Mouse (Mus musculus): ENCODE results near the gene Bloc1s1.
A peak's percentile ranks its signal among the peaks of the same experiment; 100 is the strongest.

The Bloc1s1 gene

DNA sequence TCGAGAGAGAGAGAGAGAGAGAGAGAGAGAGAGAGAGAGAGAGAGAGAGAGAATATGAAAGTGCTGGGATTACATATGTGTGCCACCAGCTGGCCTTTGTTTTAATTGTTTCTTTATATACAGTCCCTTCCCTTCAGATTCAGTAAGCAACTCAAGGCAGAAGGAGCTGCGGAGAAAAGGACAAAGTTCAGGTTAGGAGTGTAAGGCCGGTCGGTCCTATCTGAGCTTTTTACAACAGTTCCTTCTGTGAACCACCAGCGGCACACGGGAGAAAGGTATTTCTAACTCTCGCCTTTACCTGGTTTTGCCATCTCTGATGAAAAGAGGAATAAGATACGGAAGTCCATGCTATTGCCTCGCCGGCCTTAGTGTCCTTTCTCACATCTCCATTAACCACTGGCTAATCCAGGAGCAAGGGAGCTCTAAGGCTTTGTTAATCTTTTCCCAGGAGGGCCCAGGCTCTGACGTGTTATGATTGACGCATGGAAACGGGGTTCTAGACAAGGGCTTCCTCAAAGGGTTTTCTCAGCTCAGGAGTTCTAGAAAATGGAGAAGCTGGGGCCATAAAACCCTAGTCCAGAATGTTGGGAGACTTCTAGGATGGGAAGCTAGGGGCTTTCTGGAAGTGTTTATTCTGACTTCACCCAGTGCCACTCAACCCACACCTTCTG, 14.9 kb downstream of the Bloc1s1 start:
- DNase-seq (ENCODE audit: extremely low spot score): no peak

DNA sequence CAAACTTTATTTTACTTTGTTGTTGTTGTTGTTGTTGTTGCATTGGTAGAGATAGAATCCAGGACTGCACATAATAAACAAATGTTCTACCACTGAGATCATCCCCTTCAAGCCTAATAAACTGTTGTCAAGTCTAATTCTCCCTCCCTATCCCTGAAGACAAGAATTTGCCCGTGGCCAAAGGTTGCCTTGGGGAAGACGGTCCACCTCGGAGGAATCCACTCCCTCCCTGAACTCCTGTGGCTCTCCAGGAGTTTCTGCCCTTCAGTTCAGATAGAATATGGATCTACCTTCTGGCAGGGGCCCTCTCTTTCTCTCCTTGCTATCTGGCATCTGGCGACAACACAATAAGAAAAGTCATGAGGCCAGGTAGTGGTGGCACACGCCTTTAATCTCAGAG, 19.0 kb downstream of the Bloc1s1 start:
- no peak for DNase-seq (ENCODE audit: extremely low spot score)

DNA sequence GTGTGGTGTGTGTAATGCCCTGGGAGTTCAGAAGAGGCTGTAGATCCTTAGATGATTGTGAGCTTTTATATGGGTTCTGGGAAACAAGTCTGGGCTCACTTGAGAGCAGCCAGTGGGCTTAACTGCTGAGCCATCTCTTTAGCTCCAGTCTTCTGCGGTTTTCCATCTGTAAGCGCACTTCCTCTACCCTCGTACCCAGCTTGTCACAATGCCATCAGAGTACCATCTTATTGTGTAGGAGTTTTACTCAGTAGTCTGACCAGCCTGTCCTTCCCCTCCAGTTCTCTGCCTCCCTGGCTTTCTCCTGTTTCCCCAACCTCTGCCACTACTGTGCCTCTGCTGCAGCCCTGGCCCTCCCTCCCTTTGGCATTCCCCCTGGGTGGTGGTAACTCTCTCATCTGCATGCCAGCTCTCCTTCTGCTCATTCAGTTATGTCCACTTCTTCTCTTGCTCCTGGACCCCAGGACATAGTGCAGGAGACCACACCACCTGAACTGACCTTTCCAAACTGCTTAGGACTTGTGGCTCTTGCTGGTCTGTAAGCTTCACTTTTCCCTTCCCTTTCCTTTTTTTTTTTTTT, 21.3 kb downstream of the Bloc1s1 start:
- no peak for DNase-seq (ENCODE audit: extremely low spot score)

DNA sequence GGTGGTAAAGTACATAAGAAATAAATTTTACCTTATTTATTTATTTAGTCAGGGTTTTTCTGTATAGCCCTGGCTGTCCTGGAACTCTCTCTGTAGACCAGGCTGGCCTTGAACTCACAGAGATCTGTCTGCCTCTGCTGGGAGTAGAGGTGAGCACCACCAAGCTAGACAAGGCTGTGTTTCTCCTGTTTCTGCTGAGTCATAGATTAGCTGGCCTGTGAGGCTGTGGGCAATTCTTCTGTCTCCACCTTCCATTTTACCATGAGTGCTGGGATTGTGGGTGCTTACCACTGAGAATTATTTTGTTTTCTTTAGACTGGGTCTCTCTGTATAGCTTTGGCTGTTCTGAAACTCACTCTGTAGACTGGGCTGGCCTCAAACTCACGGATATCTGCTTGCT, 22.4 kb downstream of the Bloc1s1 start:
- DNase-seq (ENCODE audit: extremely low spot score): no peak

DNA sequence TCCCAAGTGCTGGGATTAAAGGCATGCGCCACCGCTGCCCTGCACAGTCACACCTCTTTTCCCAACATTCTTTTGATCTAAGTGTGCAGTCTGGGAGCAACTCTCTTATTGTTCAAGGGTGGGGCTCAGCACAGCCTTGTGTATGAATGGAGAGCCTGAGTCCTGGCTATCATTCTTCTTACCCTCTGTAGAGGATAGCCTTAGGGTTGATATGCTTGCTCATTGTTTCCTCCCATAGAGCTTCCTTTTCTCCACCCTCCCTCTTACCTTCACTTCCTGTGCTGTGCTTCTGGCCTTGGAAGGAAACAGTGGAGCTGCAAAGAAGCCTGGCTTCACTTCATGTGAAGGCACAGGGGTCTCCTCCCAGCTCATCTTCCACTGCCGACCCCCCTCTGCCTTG, 23.1 kb downstream of the Bloc1s1 start, which contains the start of gene Cd63:
Cd63 (plus strand) TSS at position 292 of the 400 bp plus-strand sequence.
- DNase-seq (ENCODE audit: extremely low spot score): no peak

DNA sequence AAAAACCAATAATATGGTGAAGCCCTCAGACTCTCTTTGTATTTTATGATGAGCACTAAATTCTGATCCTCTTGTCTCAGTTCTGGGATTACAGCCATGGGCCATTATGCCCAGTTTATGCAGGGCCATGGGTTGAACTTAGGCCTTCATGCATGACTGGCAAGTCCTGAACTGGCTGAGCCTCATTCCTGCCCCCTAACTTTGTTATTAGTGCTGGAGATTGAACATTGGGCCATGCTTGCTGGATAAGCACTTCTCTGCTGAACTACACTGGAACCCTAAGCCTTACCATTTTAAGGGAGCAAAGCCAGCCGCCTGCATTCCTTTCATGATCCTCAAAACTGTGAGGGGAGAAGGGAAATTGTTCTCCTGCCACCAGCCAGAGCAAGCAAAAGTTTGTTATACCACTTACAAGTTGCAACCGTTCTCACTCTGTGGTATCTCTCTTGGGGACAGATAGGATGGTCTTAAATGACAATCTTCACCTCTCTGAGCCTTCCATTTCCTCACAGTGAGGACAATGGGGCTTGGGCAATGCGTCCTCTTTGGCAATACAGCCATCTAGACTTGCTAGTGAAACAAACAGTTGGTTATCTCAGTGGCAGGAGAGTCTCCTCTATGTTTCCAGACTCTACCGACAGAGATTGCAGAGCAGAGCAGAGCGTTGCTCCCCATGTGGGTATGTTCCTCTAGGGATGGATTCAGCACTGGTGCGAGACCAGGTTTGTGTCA, 23.9 kb downstream of the Bloc1s1 start:
- DNase-seq (ENCODE audit: extremely low spot score): no peak

DNA sequence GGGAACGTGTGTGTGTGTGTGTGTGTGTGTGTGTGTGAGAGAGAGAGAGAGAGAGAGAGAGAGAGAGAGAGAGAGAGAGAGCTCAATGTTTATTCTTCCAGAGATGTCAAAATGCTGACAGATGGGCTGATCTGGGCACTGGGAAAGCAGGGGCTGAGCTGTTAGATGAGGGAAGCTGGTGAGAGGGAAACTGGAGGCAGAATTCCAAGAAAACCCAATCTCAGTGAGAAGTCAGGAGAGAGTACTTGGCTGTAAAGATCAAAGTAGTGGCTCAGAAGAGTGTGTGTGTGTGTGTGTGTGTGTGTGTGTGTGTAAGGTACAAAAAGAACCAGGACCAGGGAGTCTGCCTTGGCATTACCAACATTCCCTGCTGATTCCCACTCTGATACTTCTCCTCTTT, 26.3 kb downstream of the Bloc1s1 start:
- DNase-seq (ENCODE audit: extremely low spot score): no peak

DNA sequence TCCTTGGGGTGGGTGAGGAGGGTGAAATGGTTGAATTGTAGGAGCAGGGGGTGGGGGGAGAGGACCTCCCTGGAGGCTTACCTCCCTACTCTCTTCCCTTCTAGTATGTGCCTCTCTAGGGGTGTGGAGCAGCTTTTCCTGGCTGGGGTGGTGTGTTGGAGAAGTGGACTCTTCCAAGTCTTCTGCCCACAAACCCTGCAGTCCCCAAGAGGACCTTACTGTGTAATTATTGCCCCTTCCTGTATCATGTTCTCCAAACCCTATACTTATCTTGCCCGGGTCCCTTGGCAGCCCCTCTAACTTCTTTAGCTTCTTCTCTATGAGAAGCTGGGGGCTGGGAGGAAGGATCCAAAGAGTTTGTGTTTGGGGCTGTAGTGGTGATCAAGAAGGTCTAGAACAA, 27.0 kb downstream of the Bloc1s1 start:
- DNase-seq (ENCODE audit: extremely low spot score): no peak

DNA sequence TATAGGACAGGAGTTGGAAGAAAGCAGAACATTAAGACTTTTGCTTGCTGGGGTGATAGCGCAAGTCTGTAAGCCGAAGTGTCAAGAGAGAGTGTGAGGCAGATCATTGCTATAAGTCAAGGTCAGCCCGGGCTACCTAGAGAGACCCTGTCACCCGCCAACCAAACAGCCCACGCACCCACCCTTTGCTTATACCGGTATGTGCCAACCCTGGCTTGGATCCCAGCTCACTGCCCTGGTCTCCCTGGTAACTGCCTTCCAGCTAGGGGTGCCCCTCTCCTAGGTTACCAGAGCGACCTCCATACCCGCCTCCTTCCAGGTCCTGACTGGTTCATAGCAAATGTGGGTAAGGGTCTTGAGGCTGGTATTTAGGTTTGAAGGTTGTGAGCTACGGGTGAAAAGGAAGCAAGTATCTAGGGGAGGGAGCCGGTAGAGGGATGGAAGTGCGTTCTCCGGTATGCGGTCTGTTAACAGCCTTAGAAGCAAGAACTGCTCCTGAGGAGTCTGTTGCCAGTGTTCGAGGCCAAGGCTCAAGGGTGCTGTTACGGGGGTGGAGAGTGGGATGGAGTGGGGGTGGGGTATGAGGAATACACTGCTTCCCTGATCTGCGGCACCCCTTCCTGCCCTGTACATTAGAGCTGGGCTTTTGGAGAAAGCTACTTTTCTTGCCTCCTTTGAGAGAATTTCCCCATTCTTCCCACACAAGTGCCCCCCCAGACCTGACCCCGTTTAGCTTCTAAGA, 27.7 kb downstream of the Bloc1s1 start:
- DNase-seq (ENCODE audit: extremely low spot score): no peak

DNA sequence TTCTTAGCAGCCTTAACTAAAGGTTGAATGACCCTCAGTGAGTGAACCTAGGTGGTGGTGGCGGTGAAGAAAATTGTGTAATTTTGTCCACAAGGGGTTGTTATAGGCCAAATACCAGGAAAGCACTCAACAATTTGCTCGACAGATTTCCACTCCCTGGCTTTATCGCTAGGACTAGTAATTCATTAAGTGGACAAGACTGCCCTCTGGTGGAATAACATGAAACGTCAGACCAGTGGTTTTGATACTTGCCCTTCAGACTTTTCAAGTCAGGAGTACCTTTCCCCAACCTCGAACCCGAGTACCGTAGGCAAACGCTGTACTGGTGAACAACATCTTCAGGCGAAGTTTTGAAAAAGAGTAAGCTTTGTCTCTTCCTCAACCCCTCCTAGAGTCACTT, 28.4 kb downstream of the Bloc1s1 start:
- peak; percentile 85 for DNase-seq (ENCODE audit: extremely low spot score)

DNA sequence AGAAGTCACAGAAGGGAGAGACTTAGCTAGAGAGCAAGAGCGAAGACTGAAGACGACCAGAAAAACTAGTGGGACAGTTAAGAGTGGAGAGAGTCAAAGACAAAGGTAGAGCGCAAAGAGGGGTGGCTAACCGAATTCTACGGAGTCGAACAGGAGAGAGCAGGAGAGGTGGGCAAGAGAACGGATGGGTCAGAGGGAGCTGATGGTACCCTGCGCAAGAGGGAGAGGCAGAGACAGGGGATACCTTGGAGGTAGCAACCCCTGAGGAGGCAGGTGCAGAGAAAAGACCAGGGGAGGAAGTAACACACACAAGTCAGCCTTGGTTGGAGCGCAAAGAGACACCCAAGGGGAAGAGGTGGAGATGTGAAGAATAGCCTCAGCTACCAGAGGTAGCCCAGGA, 31.6 kb downstream of the Bloc1s1 start:
- DNase-seq (ENCODE audit: extremely low spot score): no peak

DNA sequence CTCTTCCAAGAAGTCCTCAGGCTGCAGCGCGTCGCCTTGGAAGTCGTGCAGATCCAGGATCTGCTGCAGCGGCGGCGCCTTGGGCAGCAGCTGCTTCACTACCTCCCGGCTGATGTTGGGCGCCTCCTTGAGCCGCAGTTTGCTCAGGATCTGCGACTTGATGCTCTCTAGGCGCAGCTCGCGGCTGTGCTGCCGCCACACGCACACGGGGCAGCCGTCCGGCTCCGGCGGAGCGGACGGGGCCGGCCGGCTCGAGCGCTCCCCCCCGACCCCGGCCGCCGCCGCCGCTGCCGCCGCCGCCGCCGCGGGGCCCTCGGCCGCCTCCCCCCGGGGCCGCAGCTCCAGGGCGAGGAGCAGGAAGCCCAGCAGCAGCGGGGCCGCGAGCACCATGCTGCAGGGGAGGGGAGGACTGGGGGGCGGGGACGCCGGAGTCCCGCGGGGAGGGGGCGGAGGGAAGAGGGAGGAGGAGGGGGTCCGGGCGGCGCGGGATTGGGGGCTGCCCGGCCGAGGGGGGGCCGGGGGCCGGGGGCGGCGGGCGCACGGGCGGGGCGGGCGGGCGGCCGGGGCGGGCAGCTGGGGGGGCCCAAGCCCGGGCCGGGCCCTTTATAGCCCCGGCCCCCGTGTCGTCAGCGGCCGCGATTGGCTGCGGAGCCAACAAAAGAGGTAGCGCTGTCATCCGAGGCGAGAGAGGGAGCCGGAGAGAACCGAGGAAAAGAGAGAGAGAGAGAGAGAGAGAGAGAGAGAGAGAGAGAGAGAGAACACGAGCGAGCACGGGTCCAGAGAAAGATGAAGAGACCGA, 32.3 kb downstream of the Bloc1s1 start, which contains the start of gene Gdf11:
Gdf11 (minus strand) TSS at position 423 of the 799 bp plus-strand sequence.
- peak; percentile 83 for DNase-seq (ENCODE audit: extremely low spot score)

DNA sequence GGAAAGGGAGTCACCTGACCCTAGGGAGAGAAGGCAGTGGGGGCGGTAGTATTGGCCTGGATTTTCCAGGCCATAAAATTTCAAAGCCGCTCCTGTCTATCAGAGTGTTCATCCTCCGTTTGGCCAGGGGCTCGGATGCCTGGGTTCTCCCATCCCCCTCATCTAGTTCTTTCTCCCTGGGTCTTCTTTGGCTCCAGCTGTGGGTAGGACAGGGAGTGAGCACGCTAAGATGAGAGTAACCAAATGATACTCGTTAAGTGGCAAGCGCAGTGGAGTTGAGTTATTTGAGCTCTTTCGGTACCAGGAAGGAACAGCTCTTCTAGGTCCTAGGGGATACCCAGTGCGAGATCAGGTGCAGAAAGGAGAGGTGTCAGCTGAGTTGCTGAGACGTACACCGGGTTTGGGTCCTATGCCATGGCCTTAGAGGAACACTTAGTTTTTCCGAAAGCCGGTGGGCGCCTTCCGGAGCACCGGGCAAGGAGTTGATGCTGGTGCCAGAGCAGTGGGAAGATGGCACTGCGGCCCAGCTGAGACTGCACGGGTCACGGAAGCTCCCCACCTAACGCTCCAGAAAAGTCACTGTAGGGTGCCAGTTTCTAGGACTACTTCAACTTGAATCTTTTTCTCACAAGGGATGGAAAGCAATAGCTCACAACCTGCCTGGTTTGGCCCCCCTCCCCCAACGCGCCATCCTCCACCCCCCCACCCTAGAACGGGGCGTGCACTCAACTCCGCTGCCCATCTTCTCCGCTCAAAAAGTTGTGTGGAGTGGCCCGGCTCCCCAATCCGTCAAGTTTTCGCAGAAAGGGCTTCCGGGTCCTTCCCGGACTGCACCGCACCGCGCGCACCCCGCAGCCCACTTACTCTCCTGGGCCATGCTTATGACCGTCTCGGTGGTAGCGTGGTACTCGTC, 33.2 kb downstream of the Bloc1s1 start:
- DNase-seq (ENCODE audit: extremely low spot score): peak; percentile 48

DNA sequence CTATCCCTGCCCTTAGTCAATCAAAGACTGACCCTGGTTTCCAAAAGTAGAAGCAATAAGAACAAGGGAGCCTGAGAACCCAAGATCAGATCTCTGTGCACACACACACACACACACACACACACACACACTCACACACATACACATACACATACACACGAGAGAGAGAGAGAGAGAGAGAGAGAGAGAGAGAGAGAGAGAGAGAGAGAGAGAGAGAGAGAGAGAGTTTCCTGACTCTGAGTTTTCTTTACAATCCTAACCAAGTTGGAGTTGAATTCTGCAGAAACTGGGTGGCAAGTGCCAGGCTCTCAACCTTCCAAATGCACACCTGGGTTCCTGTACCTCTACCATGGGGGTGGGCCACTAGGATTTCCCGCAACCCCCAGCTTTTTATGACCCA, 34.0 kb downstream of the Bloc1s1 start:
- DNase-seq (ENCODE audit: extremely low spot score): no peak

DNA sequence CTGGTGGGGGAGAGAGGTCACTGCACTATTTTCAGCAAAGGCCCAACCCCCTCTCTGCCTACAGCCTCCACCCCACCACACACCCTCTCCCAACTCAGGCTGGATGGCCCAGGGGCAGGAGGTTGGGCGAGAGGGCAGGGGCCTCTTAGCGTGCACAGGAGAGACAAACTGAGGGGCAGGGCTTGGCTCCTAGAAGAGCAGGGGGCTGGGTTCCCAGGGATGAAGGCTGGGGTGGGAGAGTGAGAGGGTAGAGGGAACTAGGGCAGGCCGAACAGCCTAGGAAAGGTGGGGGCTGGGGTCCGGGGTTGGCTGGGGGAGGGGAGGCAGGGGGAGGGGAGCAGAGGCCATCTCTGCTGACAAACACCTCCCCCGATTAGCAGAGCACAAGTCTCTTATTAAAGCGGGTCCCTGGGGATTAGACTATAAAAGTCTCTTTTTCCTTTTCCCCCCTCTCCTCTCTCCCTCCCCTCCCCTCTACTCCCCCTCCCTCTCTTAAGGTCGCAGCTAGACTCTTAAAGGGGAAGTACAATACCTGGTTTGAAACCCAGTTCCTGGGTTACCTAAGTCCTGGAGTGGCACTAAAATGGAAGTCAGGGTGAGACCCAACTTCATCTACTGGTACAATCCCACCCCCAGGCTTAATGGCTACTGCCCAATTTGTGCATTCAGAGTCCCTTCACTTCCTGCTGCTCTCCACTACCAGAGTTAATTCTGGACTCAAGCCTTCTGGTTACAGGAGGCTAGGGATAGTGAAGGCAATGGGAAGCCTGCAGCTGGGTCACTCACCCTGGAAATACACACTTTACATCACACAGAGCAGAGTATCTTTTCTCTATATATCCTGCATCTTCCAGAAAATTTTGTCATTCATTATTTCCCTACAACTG, 34.7 kb downstream of the Bloc1s1 start:
- DNase-seq (ENCODE audit: extremely low spot score): peak; percentile 86

DNA sequence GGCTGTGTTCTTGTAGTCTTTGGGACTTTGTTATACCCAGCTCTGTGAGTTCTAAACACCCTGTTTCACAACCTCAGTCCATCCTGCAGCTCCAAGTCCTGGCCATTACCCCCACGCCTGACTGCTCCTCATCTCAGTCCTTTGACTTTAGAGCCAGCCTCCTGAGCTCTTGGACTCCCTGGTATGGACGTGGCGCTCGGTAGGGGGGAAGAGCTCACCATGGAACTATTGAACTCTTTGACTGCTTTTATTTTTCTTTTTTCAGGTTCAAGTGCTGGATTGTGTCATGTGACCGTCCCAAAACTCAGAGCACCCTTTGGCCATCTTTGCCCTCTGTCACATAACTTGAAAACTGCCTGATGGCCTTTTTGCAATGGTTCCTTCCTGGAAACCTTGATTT, 41.8 kb downstream of the Bloc1s1 start:
- no peak for DNase-seq (ENCODE audit: extremely low spot score)

DNA sequence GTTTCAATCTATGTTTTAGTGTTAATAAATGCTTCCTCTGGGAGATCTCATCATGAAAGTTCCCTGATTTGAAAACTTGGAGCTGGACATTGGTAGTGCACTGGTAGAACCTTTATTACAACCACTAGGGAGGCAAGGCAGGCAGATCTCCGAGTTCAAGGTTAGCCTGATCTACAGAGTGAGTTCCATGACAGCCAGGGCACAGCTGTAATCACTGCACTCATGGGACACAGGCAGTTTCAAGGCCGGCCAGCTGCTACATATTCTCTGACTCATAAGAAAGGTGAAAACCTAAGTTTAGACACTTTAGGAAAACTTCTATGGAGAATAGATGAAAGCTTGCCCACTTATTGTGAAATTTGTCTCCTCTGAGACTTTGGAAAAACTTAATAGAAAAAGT, 45.0 kb downstream of the Bloc1s1 start:
- DNase-seq (ENCODE audit: extremely low spot score): no peak

DNA sequence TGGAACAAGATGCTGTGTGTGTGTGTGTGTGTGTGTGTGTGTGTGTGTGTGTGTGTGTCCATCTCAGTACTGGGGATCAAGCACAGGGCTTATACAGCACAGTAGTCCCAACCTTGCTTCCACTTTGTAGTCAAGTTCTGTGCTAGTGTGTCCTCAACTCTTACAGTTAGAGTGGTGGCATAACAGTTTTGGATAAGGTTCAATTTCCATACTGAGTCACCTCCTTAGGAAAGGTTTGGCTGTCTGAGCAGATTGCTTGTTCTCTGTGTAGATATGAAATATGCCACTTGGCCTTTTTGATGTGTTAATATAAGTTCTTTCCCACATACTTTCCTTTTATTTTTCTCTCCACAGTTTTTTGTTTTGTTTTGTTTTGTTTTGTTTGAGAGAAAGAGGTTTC, 45.5 kb downstream of the Bloc1s1 start:
- DNase-seq (ENCODE audit: extremely low spot score): no peak

DNA sequence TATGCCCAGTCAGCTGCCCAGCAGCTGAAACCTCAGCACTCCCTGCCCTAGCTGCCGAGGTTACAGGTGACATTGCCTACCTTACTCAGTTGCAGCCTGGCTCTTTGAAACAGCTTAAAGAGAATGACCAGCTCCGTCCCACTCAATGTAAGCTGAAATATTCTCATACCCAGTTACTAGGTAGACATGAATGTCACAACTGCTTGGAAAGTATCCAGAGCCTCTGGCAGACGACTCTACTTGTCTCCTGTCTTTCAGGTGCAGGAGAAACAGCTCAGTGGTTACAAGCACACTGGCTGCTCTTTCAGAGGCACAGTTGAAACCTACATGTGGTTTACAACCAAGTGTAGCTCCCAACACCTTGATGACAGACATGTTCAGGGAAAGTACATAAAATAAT, 53.5 kb downstream of the Bloc1s1 start:
- no peak for DNase-seq (ENCODE audit: extremely low spot score)
